Mouse (Mus musculus): Measurements from ENCODE around the gene Gnb1l. TPM values are rescaled to one million over a fixed set of nuclear protein-coding genes. Genes with fewer than 3 reads are reported as not detected.
"Not testable (repeated sequence)": the region's sequence is repeated elsewhere in the genome, so short reads cannot be mapped to it uniquely, and the experiment has no call there.

Gnb1l gene
- polyA plus RNA-seq, 1 experiment from 2014 or later: 16.9 TPM

DNA sequence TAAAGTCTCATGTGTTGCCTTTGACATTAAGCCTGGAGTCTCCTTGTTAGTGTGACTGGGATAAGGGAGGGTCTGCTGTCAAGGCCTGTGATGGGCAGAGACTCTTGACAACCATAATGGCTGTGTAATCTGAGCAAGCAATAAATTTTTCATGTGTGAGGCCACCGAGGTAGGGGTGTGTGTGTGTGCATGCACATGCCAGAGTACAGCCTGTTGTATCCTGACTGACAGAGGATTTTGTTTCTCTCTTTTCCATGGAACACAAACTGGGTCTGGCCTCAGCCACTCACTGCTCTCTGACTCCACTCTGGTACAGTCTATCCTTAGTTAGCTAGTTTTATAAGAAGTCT is 8.7 kb downstream of the Gnb1l start:
- Histone ChIP-seq H3K4me1 (peaks cover 8% of the 10 kb centered on the region), H3K27me3 (no peaks in the 10 kb centered on the region), H3K9ac (no peak overlapping the region), H3K4me3 (no peak overlapping the region), H3K27ac (peak overlapping the region; percentile 41; the same call in 1 of the 2 replicates), H3K36me3 (peaks cover 8% of the 10 kb centered on the region; the same call in 1 of the 2 replicates), H3K9me3 (no peaks in the 10 kb centered on the region), H3K4me2 (replicated peaks) (no peak overlapping the region)
- WGBS: 41% methylated on average over 1 of the region's 1 CpGs
- no peak for ATAC-seq (ENCODE audit: insufficient number of reproducible peaks, insufficient read depth, low FRiP score, low TSS enrichment)

- H3K4me3 ChIP-seq: no peak overlapping the region
- H3K4me2 ChIP-seq (replicated peaks): no peak overlapping the region
- H3K9ac ChIP-seq: no peak overlapping the region
- no peaks in the 10 kb centered on the region for H3K36me3 ChIP-seq
- H3K4me1 ChIP-seq: peaks cover 6% of the 10 kb centered on the region
- no peak for ATAC-seq (ENCODE audit: insufficient number of reproducible peaks, insufficient read depth, low FRiP score, low TSS enrichment)
- 85% methylated on average over 5 of the region's 5 CpGs for WGBS
- H3K27ac ChIP-seq: no peak overlapping the region
- H3K9me3 ChIP-seq: no peaks in the 10 kb centered on the region
- no peaks in the 10 kb centered on the region for H3K27me3 ChIP-seq
These were observed 13.2 kb downstream of the Gnb1l start for GRCm38 (mm10) chr16:18511741-18512140.

- H3K27me3 ChIP-seq: no peaks in the 10 kb centered on the region
- no peak overlapping the region for H3K4me2 ChIP-seq (replicated peaks)
- 59% methylated on average over 6 of the region's 6 CpGs for WGBS
- no peak for ATAC-seq (ENCODE audit: insufficient number of reproducible peaks, insufficient read depth, low FRiP score, low TSS enrichment)
- no peaks in the 10 kb centered on the region; the same call in 1 of the 2 replicates for H3K4me1 ChIP-seq
- H3K4me3 ChIP-seq: no peak overlapping the region
- no peak overlapping the region for H3K27ac ChIP-seq
- H3K9ac ChIP-seq: no peak overlapping the region
- H3K36me3 ChIP-seq: no peaks in the 10 kb centered on the region
- no peaks in the 10 kb centered on the region for H3K9me3 ChIP-seq
These were observed 15.0 kb downstream of the Gnb1l start for GRCm38 (mm10) chr16:18513508-18513907.

GRCm38 (mm10) chr16:18518091-18518490 is 19.6 kb downstream of the Gnb1l start:
- Histone ChIP-seq H3K27me3 (no peaks in the 10 kb centered on the region), H3K9ac (no peak overlapping the region), H3K4me3 (no peak overlapping the region), H3K9me3 (no peaks in the 10 kb centered on the region), H3K4me2 (replicated peaks) (no peak overlapping the region), H3K4me1 (no peaks in the 10 kb centered on the region), H3K27ac (no peak overlapping the region), H3K36me3 (no peaks in the 10 kb centered on the region)
- no peak for ATAC-seq (ENCODE audit: insufficient number of reproducible peaks, insufficient read depth, low FRiP score, low TSS enrichment)

DNA sequence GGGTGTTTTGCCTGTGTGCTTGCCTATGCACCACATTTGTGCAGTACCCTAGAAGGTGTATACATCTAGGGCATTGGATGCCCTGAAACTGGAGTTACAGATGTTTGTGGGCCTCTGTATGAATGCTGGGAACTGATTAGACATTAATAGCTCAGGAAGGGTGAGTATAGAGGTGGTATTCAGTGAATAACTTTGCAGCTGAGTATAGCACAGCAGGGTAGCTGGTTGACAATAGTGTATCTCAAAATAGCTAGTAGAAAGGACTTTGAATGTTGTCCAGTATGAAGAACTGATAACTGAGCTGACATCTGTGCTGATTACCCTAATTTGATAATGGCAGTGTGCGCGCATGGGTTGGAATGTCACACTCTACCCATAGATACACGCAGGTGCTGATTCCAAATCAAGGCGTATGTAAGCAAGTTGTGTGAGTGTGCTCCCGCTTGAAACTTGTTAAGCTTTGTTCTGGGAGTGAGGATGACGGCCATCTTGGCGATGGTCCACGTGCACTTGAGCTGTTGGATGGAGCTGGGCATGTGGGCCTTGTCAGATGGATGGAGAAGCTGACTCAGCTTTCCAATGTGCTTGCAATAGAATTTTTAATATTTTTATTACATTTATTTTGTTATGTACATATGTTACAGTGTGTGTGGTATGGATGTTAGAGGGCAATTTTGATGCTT is 25.2 kb downstream of the Gnb1l start:
- Histone ChIP-seq H3K9ac (no peak overlapping the region), H3K4me3 (no peak overlapping the region), H3K27me3 (no peaks in the 10 kb centered on the region), H3K4me1 (no peaks in the 10 kb centered on the region), H3K9me3 (no peaks in the 10 kb centered on the region), H3K36me3 (no peaks in the 10 kb centered on the region), H3K4me2 (replicated peaks) (no peak overlapping the region), H3K27ac (no peak overlapping the region)
- ATAC-seq (ENCODE audit: insufficient number of reproducible peaks, insufficient read depth, low FRiP score, low TSS enrichment): no peak
- 89% methylated on average over 8 of the region's 8 CpGs for WGBS

- no peak overlapping the region for H3K27ac ChIP-seq
- H3K36me3 ChIP-seq: no peaks in the 10 kb centered on the region
- H3K4me1 ChIP-seq: no peaks in the 10 kb centered on the region
- no peaks in the 10 kb centered on the region for H3K27me3 ChIP-seq
- ATAC-seq (ENCODE audit: insufficient number of reproducible peaks, insufficient read depth, low FRiP score, low TSS enrichment): no peak
- no peak overlapping the region for H3K4me3 ChIP-seq
- H3K4me2 ChIP-seq (replicated peaks): no peak overlapping the region
- H3K9me3 ChIP-seq: 0 out of 2 replicates have a peak, but pooled peaks cover 6% of the 10 kb centered on the region
- WGBS: 84% methylated on average over 5 of the region's 5 CpGs
- no peak overlapping the region for H3K9ac ChIP-seq
These were observed 30.1 kb downstream of the Gnb1l start for GRCm38 (mm10) chr16:18528656-18529055.

- not testable (repeated sequence) for H3K36me3 ChIP-seq; H3K4me2 ChIP-seq (replicated peaks); H3K9me3 ChIP-seq; H3K27me3 ChIP-seq; H3K4me3 ChIP-seq; H3K27ac ChIP-seq; H3K4me1 ChIP-seq; H3K9ac ChIP-seq
- peak; percentile 99 for ATAC-seq (ENCODE audit: insufficient number of reproducible peaks, insufficient read depth, low FRiP score, low TSS enrichment)
- WGBS: 95% methylated on average over 7 of the region's 7 CpGs
These were observed 34.5 kb downstream of the Gnb1l start for GRCm38 (mm10) chr16:18533061-18533460.

DNA sequence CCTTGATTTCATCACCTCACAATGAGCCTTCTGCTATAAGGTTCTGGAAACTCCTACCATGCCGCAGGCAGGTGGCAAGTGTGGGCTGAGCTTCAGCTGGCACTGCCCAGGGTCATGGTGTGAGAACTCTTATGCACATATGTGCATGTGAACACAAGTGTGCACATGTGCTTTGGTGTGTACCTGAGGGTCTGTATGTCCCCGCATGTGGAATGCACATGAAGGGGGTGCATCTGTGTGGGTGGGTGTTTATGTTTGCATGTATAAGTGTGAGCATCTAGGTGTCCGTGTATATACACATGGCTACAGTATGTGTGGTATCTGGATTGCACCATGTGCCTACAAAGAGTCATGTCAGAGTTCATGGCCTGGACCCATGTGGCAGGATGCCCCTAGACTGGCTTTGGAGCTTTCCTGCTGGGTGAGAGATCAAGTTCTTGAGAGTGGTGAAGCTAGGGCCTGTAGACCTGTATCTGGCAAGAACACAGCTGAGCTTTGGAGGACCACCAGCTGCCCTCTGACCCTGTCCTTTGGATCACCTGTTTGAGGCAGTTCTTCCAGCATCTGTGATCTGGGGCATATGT is 39.0 kb downstream of the Gnb1l start:
- Histone ChIP-seq H3K4me2 (replicated peaks) (no peak overlapping the region), H3K27me3 (no peaks in the 10 kb centered on the region), H3K4me1 (no peaks in the 10 kb centered on the region), H3K9me3 (no peaks in the 10 kb centered on the region), H3K36me3 (no peaks in the 10 kb centered on the region), H3K9ac (no peak overlapping the region), H3K4me3 (no peak overlapping the region), H3K27ac (no peak overlapping the region)
- no peak for ATAC-seq (ENCODE audit: insufficient number of reproducible peaks, insufficient read depth, low FRiP score, low TSS enrichment)
- 88% methylated on average over 3 of the region's 3 CpGs for WGBS

- WGBS: 75% methylated on average over 6 of the region's 6 CpGs
- H3K4me3 ChIP-seq: no peak overlapping the region
- no peak for ATAC-seq (ENCODE audit: insufficient number of reproducible peaks, insufficient read depth, low FRiP score, low TSS enrichment)
These were observed 40.8 kb downstream of the Gnb1l start for GRCm38 (mm10) chr16:18539281-18539680.

GRCm38 (mm10) chr16:18543151-18543829 is 44.8 kb downstream of the Gnb1l start:
- Histone ChIP-seq H3K36me3 (no peaks in the 10 kb centered on the region), H3K27me3 (no peaks in the 10 kb centered on the region), H3K4me1 (no peaks in the 10 kb centered on the region), H3K4me2 (replicated peaks) (no peak overlapping the region), H3K9me3 (no peaks in the 10 kb centered on the region), H3K4me3 (no peak overlapping the region), H3K27ac (no peak overlapping the region), H3K9ac (no peak overlapping the region)
- WGBS: 70% methylated on average over 8 of the region's 8 CpGs
- ATAC-seq (ENCODE audit: insufficient number of reproducible peaks, insufficient read depth, low FRiP score, low TSS enrichment): no peak

More at GRCm38 (mm10) chr16:18539281-18539680, 40.8 kb downstream of the Gnb1l start:
- no peaks in the 10 kb centered on the region for H3K27me3 ChIP-seq
- no peaks in the 10 kb centered on the region for H3K36me3 ChIP-seq
- H3K4me2 ChIP-seq (replicated peaks): no peak overlapping the region
- no peaks in the 10 kb centered on the region for H3K9me3 ChIP-seq
- H3K4me1 ChIP-seq: no peaks in the 10 kb centered on the region
- no peak overlapping the region for H3K27ac ChIP-seq
- no peak overlapping the region for H3K9ac ChIP-seq

GRCm38 (mm10) chr16:18547891-18548290 is 49.4 kb downstream of the Gnb1l start:
- WGBS: 83% methylated on average over 5 of the region's 5 CpGs
- ATAC-seq (ENCODE audit: insufficient number of reproducible peaks, insufficient read depth, low FRiP score, low TSS enrichment): no peak

GRCm38 (mm10) chr16:18551604-18552003 is 53.1 kb downstream of the Gnb1l start:
- H3K9me3 ChIP-seq: no peaks in the 10 kb centered on the region
- no peaks in the 10 kb centered on the region for H3K36me3 ChIP-seq
- no peak for ATAC-seq (ENCODE audit: insufficient number of reproducible peaks, insufficient read depth, low FRiP score, low TSS enrichment)
- H3K27me3 ChIP-seq: no peaks in the 10 kb centered on the region
- WGBS: 30% methylated on average over 9 of the region's 9 CpGs
- H3K4me3 ChIP-seq: no peak overlapping the region
- peaks cover 22% of the 10 kb centered on the region for H3K4me1 ChIP-seq
- no peak overlapping the region for H3K4me2 ChIP-seq (replicated peaks)
- H3K27ac ChIP-seq: no peak overlapping the region
- no peak overlapping the region for H3K9ac ChIP-seq

More at GRCm38 (mm10) chr16:18547891-18548290, 49.4 kb downstream of the Gnb1l start:
- no peaks in the 10 kb centered on the region for H3K27me3 ChIP-seq
- no peaks in the 10 kb centered on the region for H3K36me3 ChIP-seq
- no peak overlapping the region for H3K9ac ChIP-seq
- no peaks in the 10 kb centered on the region for H3K4me1 ChIP-seq
- no peaks in the 10 kb centered on the region for H3K9me3 ChIP-seq
- no peak overlapping the region for H3K27ac ChIP-seq
- H3K4me3 ChIP-seq: no peak overlapping the region
- H3K4me2 ChIP-seq (replicated peaks): no peak overlapping the region
